Mouse (Mus musculus) limb, embryonic 13.5 days (tissue): ENCODE measurements around the gene Gp9. TPM values are rescaled to one million over a fixed set of nuclear protein-coding genes. Genes with fewer than 3 reads are reported as not detected.

Experiments
- ATAC-seq: fragments of 200-750 bp; cut with Nextera tagmentation; 2 replicates; pipeline ENCODE4 v1.8.0; 2017; ENCODE audit warnings: low read depth, moderate number of reproducible peaks, moderate TSS enrichment; ENCODE audit not compliant: low FRiP score
- H3K27ac ChIP-seq: fragments of 300-500 bp; sonication (generic); 2 replicates; pipeline ENCODE4 v1.5.1; 2015; ENCODE audit warnings: inconsistent platforms, mild to moderate bottlenecking, moderate library complexity
- H3K27me3 ChIP-seq: fragments of 300-500 bp; sonication (generic); 2 replicates; pipeline ENCODE4 v1.6.1; 2015; ENCODE audit warnings: mild to moderate bottlenecking, inconsistent platforms
- H3K36me3 ChIP-seq: fragments of 300-500 bp; sonication (generic); 2 replicates; pipeline ENCODE4 v1.6.1; 2015; ENCODE audit warnings: inconsistent platforms, mild to moderate bottlenecking, moderate library complexity
- H3K4me1 ChIP-seq: fragments of 300-500 bp; sonication (generic); 2 replicates; pipeline ENCODE4 v1.6.1; 2015; ENCODE audit warnings: inconsistent platforms
- H3K4me2 ChIP-seq: fragments of 300-500 bp; sonication (generic); replicated peaks from 2 replicates; pipeline ENCODE4 v1.6.1; 2015; ENCODE audit warnings: inconsistent platforms, mild to moderate bottlenecking, moderate library complexity
- H3K4me3 ChIP-seq: fragments of 300-500 bp; sonication (generic); 2 replicates; pipeline ENCODE4 v1.5.1; 2015; ENCODE audit warnings: moderate library complexity, mild to moderate bottlenecking, inconsistent platforms
- H3K9ac ChIP-seq: fragments of 300-500 bp; sonication (generic); 2 replicates; pipeline ENCODE4 v1.6.1; 2015; ENCODE audit warnings: mild to moderate bottlenecking, inconsistent platforms
- H3K9me3 ChIP-seq: fragments of 300-500 bp; sonication (generic); 2 replicates; pipeline ENCODE4 v1.6.1; 2016; ENCODE audit warnings: inconsistent platforms
- WGBS: fragments of 180-500 bp; shearing (Covaris S2); methylation state at CpG from one replicate; pipeline ENCODE4 v1.1.7; 2015; 5-methylcytosine and 5-hydroxymethylcytosine counted together
- polyA plus RNA-seq: library from polyadenylated mRNA; unstranded; fragments of >200 nt; fragmentation: Nextera tagmentation; extraction: Ambion mirVana; gene quantifications from 2 replicates; pipeline ENCODE4 v1.2.1, GENCODE M21; 2015

The Gp9 gene
- polyA plus RNA-seq, 1 experiment from 2014 or later: 0.94 TPM

GRCm38 (mm10) chr6:87793821-87794510 lies 16.1 kb downstream of the Gp9 start:
- Histone ChIP-seq H3K27ac (no peak overlapping the region), H3K4me2 (no peak overlapping the region), H3K9ac (no peak overlapping the region), H3K4me3 (no peak overlapping the region), H3K36me3 (peaks cover 32% of the 10 kb centered on the region), H3K9me3 (no peaks in the 10 kb centered on the region), H3K27me3 (no peaks in the 10 kb centered on the region), H3K4me1 (peaks cover 18% of the 10 kb centered on the region)
- no peak for ATAC-seq
- WGBS: 94% methylated on average over 10 of the region's 10 CpGs

DNA sequence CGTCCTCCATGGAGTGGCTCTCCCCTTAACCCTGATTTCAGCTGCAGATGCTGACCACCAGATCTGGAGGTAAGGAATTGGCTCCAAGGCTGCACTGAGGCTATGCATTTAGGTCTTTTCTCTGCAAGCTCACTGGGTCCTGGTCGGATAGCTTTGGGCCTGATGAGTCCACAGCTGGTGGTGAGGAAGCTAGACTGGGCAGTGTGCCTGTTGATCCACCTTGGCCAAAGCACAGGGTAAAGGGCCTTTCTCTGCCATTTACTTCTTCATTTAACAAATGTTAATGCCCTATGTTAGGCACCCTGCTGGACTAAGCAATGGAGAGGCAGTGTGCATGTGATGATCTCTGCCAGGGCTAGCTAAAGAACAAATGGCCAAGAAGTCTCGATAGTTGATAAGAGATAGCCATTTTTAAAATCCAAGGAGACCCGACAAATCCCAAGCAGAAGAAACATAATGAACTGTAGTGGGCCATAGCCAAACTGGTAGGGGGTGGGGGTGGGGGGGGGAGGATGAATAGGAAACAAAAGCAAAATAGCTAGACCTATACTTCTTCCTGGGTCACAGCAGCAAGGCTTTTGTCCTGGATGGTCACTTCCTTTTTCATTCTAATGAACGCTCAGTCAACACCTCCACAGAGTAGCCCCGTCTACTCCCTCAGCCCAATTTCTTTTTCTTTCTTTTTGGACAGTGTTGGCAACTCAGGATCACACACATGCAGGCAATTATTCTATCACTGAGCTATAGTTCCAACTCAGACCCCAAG lies 17.7 kb downstream of the Gp9 start:
- Histone ChIP-seq H3K4me3 (no peak overlapping the region), H3K27me3 (no peaks in the 10 kb centered on the region), H3K4me2 (no peak overlapping the region), H3K9me3 (no peaks in the 10 kb centered on the region), H3K9ac (no peak overlapping the region), H3K36me3 (peaks cover 34% of the 10 kb centered on the region), H3K4me1 (peaks cover 9% of the 10 kb centered on the region), H3K27ac (no peak overlapping the region)
- 78% methylated on average over 6 of the region's 6 CpGs for WGBS
- no peak for ATAC-seq

DNA sequence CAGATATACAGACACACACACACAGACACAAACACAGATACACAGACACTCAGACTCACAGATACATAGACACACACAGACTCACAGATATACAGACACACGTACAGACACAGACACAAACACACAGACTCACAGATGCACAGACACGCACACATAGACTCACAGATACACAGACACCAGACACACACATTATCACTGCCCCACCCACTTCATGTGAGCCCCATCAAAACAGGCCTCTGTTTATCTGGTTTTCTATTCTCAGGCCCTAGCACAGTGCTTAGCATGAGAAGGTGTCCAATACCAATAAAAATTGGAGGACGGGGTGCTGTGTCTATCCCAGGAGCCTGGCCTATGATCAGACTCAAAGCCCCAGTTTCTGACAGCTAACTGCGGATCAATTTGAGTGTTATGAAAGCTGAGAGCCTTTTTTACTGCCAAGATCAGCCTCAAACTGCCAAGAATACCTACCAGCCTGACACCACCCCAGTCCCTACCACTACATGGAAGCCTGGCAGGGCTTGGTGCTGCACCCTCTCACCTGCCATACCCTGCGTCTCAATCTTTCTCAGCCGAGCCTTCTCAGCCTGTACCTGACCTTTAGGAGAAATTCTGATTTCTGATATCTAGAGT lies 18.5 kb downstream of the Gp9 start:
- peaks cover 29% of the 10 kb centered on the region for H3K36me3 ChIP-seq
- no peak overlapping the region for H3K9ac ChIP-seq
- H3K27me3 ChIP-seq: no peaks in the 10 kb centered on the region
- H3K9me3 ChIP-seq: no peaks in the 10 kb centered on the region
- no peak overlapping the region for H3K27ac ChIP-seq
- H3K4me3 ChIP-seq: no peak overlapping the region
- H3K4me1 ChIP-seq: peaks cover 9% of the 10 kb centered on the region
- no peak for ATAC-seq
- WGBS: 89% methylated on average over 6 of the region's 6 CpGs
- H3K4me2 ChIP-seq: no peak overlapping the region

DNA sequence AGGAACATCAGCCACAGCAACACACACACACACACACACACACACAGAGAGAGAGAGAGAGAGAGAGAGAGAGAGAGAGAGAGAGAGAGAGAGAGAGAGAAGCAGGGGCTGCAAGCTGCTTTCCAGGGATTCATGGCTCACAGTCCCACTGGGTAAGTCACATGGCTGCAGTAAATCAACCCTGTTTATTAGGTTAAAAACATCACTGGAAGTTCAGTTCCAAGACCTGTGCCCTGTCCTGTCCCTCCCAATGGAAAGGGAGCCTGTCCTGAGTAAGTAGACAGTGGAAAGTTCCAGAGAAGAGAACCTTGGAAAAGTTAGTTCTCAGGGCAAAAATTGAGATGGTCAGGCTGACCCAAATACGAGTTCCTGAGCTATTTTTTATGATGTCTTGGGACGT lies 19.4 kb downstream of the Gp9 start:
- WGBS: 11% methylated on average over 2 of the region's 2 CpGs
- H3K4me3 ChIP-seq: no peak overlapping the region

DNA sequence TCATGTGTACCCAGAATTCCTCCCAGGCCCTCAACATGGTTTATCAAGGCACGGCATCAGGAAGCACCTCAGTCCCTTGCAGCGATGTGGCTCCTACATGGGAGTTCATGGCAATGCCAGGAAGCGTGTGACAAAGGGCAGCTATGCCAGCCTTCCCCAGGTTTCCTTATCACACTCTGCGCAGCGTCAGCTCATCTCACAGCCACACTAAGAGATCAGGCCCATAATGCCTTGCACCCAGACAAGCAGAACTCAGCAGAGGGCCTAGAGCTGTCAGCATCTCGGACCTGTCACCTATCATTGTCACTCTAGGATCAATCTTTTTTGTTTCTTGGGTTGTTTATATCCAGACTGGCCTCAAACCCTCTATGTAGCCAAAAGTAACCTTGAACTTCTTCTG lies 21.7 kb downstream of the Gp9 start:
- ATAC-seq: no peak
- H3K27ac ChIP-seq: no peak overlapping the region
- peaks cover 6% of the 10 kb centered on the region; the same call in 1 of the 2 replicates for H3K36me3 ChIP-seq
- 92% methylated on average over 6 of the region's 6 CpGs for WGBS
- H3K9me3 ChIP-seq: no peaks in the 10 kb centered on the region
- H3K4me2 ChIP-seq: no peak overlapping the region
- H3K9ac ChIP-seq: no peak overlapping the region
- peaks cover 9% of the 10 kb centered on the region for H3K4me1 ChIP-seq
- H3K4me3 ChIP-seq: no peak overlapping the region
- H3K27me3 ChIP-seq: no peaks in the 10 kb centered on the region

More for the DNA sequence above, 19.4 kb downstream of the Gp9 start:
- Histone ChIP-seq H3K27me3 (no peaks in the 10 kb centered on the region), H3K4me2 (no peak overlapping the region), H3K4me1 (peaks cover 9% of the 10 kb centered on the region), H3K9ac (no peak overlapping the region), H3K9me3 (no peaks in the 10 kb centered on the region), H3K27ac (no peak overlapping the region), H3K36me3 (peaks cover 20% of the 10 kb centered on the region)
- ATAC-seq: no peak

DNA sequence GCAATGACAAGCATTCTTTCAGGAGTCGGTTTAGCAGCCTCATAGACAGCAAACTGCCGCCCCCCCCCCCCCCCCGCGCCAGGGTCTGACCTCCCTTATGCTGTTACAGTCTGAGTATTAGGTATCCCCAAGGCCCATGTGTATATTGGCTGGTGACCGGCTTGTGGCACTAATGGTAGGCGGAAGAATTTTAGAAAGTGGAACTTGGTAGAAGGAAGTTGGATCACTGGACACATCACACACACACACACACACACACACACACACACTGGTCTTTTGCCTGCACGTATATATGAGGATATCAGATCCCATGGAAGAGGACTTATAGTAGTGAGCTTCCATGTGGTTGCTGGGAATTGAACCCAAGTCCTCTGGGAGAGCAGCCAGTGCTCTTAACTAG lies 24.6 kb downstream of the Gp9 start:
- Histone ChIP-seq H3K9ac (no peak overlapping the region), H3K9me3 (no peaks in the 10 kb centered on the region), H3K4me1 (peaks cover 10% of the 10 kb centered on the region), H3K27ac (no peak overlapping the region), H3K4me2 (no peak overlapping the region), H3K36me3 (peaks cover 6% of the 10 kb centered on the region; the same call in 1 of the 2 replicates), H3K27me3 (no peaks in the 10 kb centered on the region), H3K4me3 (no peak overlapping the region)
- no peak for ATAC-seq
- WGBS: 86% methylated on average over 5 of the region's 7 CpGs

- Histone ChIP-seq H3K4me1 (0 out of 2 replicates have a peak, but pooled peaks cover 4% of the 10 kb centered on the region), H3K4me3 (no peak overlapping the region)
- 90% methylated on average over 1 of the region's 1 CpGs for WGBS
Measured at GRCm38 (mm10) chr6:87804036-87804435, 26.2 kb downstream of the Gp9 start.

GRCm38 (mm10) chr6:87804886-87805285 lies 27.0 kb downstream of the Gp9 start:
- Histone ChIP-seq H3K4me3 (no peak overlapping the region), H3K4me2 (no peak overlapping the region)

More at GRCm38 (mm10) chr6:87804036-87804435, 26.2 kb downstream of the Gp9 start:
- Histone ChIP-seq H3K9ac (no peak overlapping the region), H3K36me3 (peaks cover 1% of the 10 kb centered on the region; the same call in 1 of the 2 replicates), H3K9me3 (no peaks in the 10 kb centered on the region), H3K4me2 (no peak overlapping the region), H3K27me3 (no peaks in the 10 kb centered on the region), H3K27ac (no peak overlapping the region)
- ATAC-seq: no peak

DNA sequence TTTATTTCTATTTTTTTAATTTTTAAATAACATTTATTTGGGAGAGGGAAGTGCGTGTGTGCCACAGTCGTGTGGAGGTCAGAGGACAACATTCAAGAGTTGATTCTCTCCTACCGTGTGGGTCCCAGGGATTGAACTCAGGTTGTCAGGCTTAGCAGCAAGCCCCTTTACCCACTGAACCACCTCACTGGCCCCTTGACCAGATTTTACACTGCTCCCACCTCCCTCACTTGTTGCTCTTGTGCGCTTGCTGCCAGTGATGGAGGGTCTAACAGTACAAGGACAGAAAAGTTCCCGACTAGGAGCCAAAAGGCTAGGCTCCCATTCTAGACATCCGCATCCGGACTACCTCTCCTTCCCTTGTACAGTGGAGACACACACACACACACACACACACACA lies 27.6 kb downstream of the Gp9 start:
- H3K27me3 ChIP-seq: no peaks in the 10 kb centered on the region
- no peak for ATAC-seq
- WGBS: 86% methylated on average over 7 of the region's 7 CpGs

More at GRCm38 (mm10) chr6:87804886-87805285, 27.0 kb downstream of the Gp9 start:
- WGBS: 74% methylated on average over 7 of the region's 7 CpGs
- Histone ChIP-seq H3K27me3 (no peaks in the 10 kb centered on the region), H3K4me1 (peaks cover 9% of the 10 kb centered on the region), H3K27ac (no peak overlapping the region), H3K9me3 (no peaks in the 10 kb centered on the region), H3K36me3 (no peaks in the 10 kb centered on the region; the same call in 1 of the 2 replicates), H3K9ac (no peak overlapping the region)
- no peak for ATAC-seq

DNA sequence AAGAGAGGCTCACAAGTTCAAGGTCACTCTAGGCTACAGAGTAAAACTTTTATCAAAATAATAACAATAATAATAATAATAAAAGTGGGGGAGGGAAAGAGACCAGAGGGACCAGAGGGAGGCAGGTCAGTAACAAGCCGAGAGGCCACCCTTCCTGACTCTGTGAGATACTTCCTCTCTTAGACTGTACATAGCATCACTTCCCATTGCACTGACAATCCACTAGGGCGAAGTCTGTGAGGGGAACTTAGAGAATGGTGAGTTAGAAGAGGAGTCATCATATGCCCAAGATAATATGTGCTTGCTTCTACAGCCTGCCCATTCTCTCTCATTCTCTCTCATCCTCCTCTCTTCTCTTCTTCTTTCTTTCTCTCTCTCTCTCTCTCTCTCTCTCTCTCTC lies 28.2 kb downstream of the Gp9 start:
- Histone ChIP-seq H3K36me3 (no peaks in the 10 kb centered on the region; the same call in 1 of the 2 replicates), H3K27me3 (no peaks in the 10 kb centered on the region), H3K27ac (no peak overlapping the region), H3K9me3 (no peaks in the 10 kb centered on the region), H3K9ac (no peak overlapping the region), H3K4me3 (no peak overlapping the region), H3K4me2 (no peak overlapping the region), H3K4me1 (peaks cover 18% of the 10 kb centered on the region)
- 74% methylated on average over 2 of the region's 2 CpGs for WGBS
- no peak for ATAC-seq

More for the DNA sequence above, 27.6 kb downstream of the Gp9 start:
- no peaks in the 10 kb centered on the region; the same call in 1 of the 2 replicates for H3K36me3 ChIP-seq
- no peak overlapping the region for H3K9ac ChIP-seq
- no peak overlapping the region for H3K4me2 ChIP-seq
- peaks cover 14% of the 10 kb centered on the region for H3K4me1 ChIP-seq
- no peaks in the 10 kb centered on the region for H3K9me3 ChIP-seq
- no peak overlapping the region for H3K27ac ChIP-seq
- no peak overlapping the region for H3K4me3 ChIP-seq

- ATAC-seq: no peak
- peaks cover 18% of the 10 kb centered on the region for H3K4me1 ChIP-seq
Measured at GRCm38 (mm10) chr6:87806857-87807256, 29.0 kb downstream of the Gp9 start.

More at GRCm38 (mm10) chr6:87806857-87807256, 29.0 kb downstream of the Gp9 start:
- H3K9ac ChIP-seq: no peak overlapping the region
- 51% methylated on average over 2 of the region's 2 CpGs for WGBS
- no peaks in the 10 kb centered on the region; the same call in 1 of the 2 replicates for H3K36me3 ChIP-seq
- no peaks in the 10 kb centered on the region for H3K9me3 ChIP-seq
- H3K27ac ChIP-seq: no peak overlapping the region
- no peak overlapping the region for H3K4me2 ChIP-seq
- no peaks in the 10 kb centered on the region for H3K27me3 ChIP-seq
- no peak overlapping the region for H3K4me3 ChIP-seq
